Mouse (Mus musculus): ENCODE measurements at regions not wholly inside any gene's neighbourhood (a gene's known extent, or its start where the extent isn't known, plus 50 kb on each side); places are given as distances from the start of the nearest gene placed in this dataset.
A peak's percentile ranks its signal among the peaks of the same experiment; 100 is the strongest.

DNA sequence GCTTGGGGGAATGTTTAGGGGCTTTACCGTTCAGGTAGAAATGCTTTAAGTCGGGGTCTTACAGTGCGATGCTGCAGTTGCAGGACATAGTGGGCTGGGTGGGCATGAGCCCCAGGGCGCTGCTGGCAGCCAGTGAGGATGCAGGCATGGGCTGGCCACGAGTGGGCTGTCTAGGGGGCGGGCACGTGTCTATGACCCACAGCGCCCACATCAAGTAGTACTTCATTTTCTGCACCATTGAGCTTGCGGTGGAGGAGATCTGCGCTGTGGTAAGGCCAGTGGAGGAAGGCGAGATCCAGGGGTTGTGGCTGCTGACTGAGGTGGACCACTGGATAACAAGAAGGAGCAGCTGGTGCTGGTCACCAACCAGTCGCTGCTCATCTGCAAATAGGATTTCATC is 52.4 kb upstream of the Olfr291 start:
- DNase-seq: no peak

DNA sequence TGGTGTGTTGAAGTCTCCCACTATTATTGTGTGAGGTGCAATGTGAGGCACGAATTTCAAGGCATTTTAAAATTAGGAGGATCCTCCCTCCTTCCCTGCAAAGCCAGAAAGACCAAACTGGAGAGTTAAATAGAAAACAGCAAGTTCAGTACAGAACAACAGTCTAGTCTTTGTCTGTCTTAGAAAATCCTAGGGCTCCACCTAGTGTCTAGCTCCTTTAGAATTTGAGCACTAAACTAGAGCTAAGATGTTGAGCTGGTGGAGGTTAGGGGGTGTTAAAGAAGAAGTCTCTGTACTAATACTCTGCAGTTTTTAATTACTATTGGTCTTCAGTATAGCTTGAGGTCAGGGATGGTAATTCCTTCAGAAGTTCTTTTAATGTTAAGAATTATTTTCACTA is 58.7 kb upstream of the Olfr291 start:
- DNase-seq: no peak

DNA sequence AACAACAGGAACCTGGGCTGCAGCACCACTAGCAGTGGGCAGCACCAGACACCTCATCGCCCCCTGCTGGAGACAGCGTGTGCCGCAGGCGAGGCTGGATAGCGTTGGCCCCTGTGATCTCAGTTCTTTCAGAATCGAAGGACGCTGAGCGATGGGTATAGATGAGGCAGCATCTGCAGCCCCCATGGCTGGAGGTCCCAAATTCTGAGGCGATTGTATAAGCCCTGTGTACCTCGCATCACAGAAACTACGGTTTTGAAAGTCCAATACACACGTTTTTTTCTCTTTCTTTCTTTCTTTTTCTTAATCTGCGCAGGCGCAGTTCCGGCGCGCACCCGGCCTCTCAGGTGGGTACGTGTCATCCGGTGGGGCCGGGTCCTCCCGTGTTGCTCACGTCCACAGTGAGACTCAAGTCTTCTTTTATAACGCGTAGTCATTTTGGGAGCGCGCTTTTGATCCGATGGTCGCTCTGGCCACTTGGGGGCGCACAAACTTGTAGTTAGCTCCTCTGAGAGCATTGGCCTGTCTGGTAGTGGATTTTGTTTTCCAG is 74.0 kb upstream of the Olfr291 start:
- DNase-seq: peak; percentile 87

DNA sequence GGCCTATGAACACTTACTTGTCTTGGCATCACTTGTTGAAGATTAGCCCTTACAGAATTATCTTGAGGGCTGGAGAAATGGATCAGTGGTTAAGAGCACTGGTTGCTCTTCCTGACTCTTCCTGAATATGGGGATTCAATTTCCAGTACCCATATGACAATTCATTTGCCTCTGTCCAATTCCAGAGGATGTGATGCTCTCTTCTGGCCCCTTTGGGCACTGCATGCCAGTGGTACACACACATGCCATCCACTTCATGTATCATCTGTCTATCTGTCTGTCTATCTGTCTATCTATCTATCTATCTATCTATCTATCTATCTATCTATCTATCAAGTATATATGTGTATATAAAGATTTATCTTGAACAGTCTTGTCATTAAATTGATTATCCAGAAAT is 75.7 kb upstream of the Olfr291 start:
- DNase-seq: no peak

DNA sequence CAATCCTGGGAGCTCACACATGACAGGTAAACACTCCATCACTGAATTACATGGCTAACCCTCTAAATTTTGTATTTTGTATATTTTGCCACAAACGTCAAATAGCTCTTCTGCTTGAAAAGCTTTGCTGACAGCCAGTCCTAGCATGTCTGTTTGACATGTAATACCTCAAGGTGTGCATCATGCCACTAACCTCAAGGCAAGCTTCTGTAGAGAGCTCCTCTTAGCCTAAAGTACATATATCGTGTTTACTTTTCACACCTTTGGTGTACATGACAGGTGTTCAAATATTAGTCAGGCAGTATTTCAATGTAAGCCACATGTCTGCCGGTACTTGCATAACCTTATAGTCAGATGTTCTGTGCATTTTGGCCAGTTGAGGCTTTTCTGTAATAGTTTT is 66.5 kb upstream of the Zfand6 start:
- no peak for DNase-seq

DNA sequence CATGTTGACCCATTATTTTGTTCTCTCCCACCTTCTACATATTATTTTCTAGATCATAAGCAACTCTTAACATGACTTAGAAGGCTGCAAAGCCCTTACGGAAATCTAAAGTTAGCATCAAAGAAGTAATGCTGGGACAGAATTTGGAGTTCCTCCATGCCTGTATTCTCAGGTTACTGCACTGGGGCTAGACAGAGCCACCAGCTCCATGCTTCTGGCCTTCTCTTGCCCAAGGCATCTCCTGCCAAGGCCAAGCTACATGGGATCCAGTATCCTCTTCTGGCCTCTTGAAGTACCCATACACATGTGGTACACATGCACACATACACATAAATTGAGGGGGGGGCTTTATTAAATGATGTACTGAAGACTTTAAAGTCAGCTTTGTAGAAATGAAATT is 63.6 kb upstream of the Zfand6 start:
- DNase-seq: no peak

DNA sequence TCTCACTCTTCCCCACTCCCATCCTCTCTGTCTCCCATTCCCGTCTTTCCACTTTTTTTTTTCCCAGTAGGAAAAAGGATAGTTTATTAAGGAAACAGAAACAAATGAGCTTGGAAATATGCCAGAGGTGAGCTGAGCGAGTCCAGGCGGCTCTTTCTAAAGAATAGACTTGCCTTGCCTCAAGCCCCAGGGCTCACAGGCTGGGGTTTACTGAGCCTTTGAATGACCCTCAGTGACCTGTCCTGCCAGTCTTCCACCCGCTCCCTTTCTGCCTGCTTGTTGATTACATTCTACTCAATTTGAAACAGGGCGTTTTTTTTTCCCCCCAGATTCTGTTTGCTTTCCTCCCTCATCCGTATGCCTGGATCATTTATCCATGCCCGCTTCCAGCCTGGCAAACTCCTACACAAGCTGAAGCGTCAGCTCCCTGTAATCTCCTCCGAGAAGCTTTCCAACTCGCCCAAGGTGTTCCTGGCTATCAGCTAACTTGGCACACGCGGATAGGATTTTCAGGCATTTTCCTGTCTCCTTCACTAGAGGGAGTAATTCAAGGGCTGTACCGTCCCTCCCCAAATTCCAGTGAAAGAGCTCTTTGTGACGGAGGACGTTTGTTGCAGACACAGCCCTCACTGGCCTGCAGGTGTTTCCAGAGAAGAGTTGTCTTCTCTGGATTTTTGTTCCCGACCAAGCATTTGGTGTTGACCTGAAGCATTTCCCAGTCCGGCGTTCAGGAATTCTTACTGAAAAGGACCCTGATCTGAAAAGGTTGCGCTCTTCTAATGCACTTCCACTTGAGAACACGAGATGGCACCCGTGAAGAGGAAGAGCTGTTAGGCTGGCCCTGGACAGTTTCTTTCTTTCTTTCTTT is 59.9 kb upstream of the Zfand6 start:
- DNase-seq: peak; percentile 52

DNA sequence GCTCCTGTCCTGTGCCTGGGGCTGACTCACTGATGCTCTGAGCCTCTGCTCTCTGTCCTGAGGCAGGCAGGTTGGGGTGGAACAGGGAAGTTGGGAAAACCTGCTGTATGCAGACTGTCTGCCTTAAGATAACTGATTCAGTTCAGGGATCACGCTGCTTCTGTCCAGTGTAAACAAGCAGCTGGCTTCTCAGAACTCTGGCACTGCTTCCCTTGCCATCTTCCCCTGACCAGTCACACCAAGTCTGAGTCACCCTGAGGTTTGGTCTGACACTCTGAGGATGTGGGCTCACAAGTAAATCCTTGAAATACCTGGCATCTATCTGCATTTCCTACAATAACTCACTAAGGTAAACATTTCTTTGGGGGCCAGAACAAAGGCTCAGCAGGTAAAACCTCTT is 58.1 kb upstream of the Zfand6 start:
- DNase-seq: no peak

DNA sequence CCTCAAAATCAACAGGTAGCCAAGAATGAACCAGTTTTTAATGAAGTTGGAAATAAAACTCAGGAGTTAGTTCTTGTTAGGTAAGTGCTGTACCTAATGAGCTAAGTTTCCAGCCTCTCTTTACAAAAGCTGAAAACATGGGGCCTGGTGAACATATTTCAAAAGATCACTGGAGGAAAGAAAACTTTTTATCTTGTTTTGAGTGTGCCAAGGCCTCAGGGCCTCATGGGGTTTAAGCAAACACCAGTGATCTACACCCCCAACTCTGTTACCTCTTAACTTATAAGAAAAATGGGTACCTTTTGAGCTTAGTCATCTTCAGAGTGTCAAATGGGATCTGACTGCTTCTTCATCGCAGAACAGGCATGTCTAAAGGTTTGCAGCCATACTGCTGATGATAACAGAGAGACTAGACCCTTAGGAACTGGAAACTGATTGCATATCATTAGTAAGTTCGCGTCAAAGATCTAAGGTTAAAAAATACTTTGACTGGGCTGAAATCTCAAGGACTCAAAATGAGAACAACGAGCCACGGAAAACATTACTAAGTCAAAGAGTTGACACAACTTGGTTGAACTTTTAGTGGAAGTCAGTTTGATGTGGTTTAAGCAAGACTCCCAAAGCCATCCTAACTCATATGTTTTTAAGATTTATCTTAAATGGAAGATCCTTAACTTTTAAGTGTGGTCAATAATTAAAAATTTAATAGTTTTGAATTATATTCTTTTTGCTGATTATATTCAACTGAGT is 54.7 kb upstream of the Zfand6 start:
- no peak for DNase-seq

DNA sequence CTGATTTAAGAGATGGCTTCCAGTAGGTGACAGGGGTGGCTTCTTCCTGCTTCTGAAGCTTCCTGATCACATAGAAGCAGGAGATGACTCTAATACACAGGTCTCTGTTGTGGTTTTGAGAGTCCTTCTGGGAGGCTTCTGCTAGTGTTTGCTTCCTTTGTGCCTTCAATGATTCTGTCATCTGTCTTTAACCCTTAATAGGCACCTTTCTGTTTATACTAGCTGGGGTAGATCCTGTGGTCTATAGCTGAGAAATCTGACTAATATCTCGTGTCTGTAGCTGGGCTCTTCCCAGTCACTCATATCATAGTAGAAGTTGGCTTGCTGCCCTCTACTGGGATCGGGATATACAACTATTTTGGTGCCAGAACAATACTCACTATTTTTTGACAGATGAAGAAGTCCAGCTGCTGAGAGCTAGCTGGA is 50.2 kb upstream of the Zfand6 start:
- DNase-seq: peak; percentile 44
